Mouse (Mus musculus) embryonic facial prominence, embryonic 12.5 days (tissue): Measurements from ENCODE around the gene Vwa3b. TPM values are rescaled to one million over a fixed set of nuclear protein-coding genes. Genes with fewer than 3 reads are reported as not detected.

Source experiments
- ATAC-seq: fragments of 200-750 bp; cut with Nextera tagmentation; 2 replicates; pipeline ENCODE4 v1.8.0; 2017; ENCODE audit not compliant: insufficient number of reproducible peaks, insufficient read depth, low FRiP score, low TSS enrichment
- H3K27ac ChIP-seq: fragments of 300-500 bp; sonication (generic); 2 replicates; pipeline ENCODE4 v1.5.1; 2016; ENCODE audit warnings: mild to moderate bottlenecking
- H3K27me3 ChIP-seq: fragments of 300-500 bp; sonication (generic); 2 replicates; pipeline ENCODE4 v1.6.1; 2016; ENCODE audit warnings: mild to moderate bottlenecking, moderate library complexity
- H3K36me3 ChIP-seq: fragments of 300-500 bp; sonication (generic); 2 replicates; pipeline ENCODE4 v1.6.1; 2016; ENCODE audit warnings: mild to moderate bottlenecking
- H3K4me1 ChIP-seq: fragments of 300-500 bp; sonication (generic); 2 replicates; pipeline ENCODE4 v1.6.1; 2016
- H3K4me2 ChIP-seq: fragments of 300-500 bp; sonication (generic); replicated peaks from 2 replicates; pipeline ENCODE4 v1.6.1; 2016; ENCODE audit warnings: mild to moderate bottlenecking, moderate library complexity
- H3K4me3 ChIP-seq: fragments of 300-500 bp; sonication (generic); 2 replicates; pipeline ENCODE4 v1.5.1; 2016; ENCODE audit warnings: mild to moderate bottlenecking
- H3K9ac ChIP-seq: fragments of 300-500 bp; sonication (generic); 2 replicates; pipeline ENCODE4 v1.6.1; 2016; ENCODE audit warnings: mild to moderate bottlenecking, moderate library complexity
- H3K9me3 ChIP-seq: fragments of 300-500 bp; sonication (generic); 2 replicates; pipeline ENCODE4 v1.6.1; 2016; ENCODE audit warnings: mild to moderate bottlenecking, moderate library complexity
- WGBS: fragments of 180-500 bp; shearing (Covaris S2); methylation state at CpG from one replicate; pipeline ENCODE4 v1.1.7; 2016; 5-methylcytosine and 5-hydroxymethylcytosine counted together
- polyA plus RNA-seq: library from polyadenylated mRNA; unstranded; fragments of >200 nt; fragmentation: Nextera tagmentation; extraction: Ambion mirVana; gene quantifications from 2 replicates; pipeline ENCODE4 v1.2.1, GENCODE M21; 2016

Vwa3b gene
- polyA plus RNA-seq, 1 experiment from 2014 or later = 1.8 TPM

DNA sequence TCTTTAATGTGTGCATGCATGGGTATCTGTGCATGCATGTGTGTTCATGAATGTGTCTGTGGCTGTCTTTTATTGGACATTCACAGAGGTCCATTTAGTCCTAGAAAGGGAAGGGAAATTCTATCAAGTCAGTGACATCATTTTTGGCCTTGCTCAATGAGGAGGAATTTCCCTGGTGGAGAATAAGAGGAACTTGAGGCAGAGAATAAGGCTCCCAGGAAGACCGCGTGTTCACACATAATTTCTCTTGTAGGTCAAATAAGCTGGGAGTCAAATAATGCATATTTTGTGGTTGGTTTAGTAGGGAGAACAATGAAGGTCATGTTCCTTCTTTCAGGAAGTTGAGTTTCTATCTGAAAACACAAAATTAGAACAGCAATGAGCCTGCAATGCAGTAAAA lies 13.4 kb upstream of the Vwa3b start:
- H3K27me3 ChIP-seq = no peaks in the 10 kb centered on the region
- H3K4me1 ChIP-seq = no peaks in the 10 kb centered on the region
- no peak for ATAC-seq
- H3K9ac ChIP-seq = no peak overlapping the region
- no peaks in the 10 kb centered on the region for H3K36me3 ChIP-seq
- no peak overlapping the region for H3K4me2 ChIP-seq
- H3K9me3 ChIP-seq = no peaks in the 10 kb centered on the region
- 92% methylated on average over 2 of the region's 2 CpGs for WGBS
- H3K4me3 ChIP-seq = no peak overlapping the region
- no peak overlapping the region for H3K27ac ChIP-seq

- 65% methylated on average over 7 of the region's 7 CpGs for WGBS
- no peak for ATAC-seq
Observed at GRCm38 (mm10) chr1:37013687-37014086, 12.7 kb upstream of the Vwa3b start.

DNA sequence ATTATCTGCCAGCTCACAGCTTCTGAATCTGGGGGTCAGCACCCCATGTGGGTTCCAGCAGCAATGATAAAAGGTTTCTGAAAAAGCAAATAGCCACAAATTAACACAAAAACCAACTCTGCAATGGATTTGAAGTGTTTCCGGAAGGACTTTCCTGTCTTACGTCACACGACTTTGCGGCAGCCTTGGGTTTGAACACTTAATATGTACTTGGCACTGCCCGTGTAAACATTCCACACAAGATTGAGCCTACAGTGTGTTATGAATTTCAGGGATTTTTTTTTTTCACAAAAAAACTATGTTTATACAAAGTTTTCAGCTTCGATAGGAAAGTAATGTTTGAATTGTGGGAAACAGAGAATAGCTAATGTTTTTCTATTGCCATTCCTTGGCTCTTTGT lies 7.4 kb upstream of the Vwa3b start:
- no peak for ATAC-seq
- no peaks in the 10 kb centered on the region for H3K36me3 ChIP-seq
- H3K9me3 ChIP-seq = no peaks in the 10 kb centered on the region
- H3K4me1 ChIP-seq = no peaks in the 10 kb centered on the region
- no peak overlapping the region for H3K27ac ChIP-seq
- no peaks in the 10 kb centered on the region for H3K27me3 ChIP-seq
- WGBS = 85% methylated on average over 6 of the region's 6 CpGs
- no peak overlapping the region for H3K4me3 ChIP-seq
- no peak overlapping the region for H3K9ac ChIP-seq
- no peak overlapping the region for H3K4me2 ChIP-seq

More at GRCm38 (mm10) chr1:37013687-37014086, 12.7 kb upstream of the Vwa3b start:
- no peaks in the 10 kb centered on the region for H3K4me1 ChIP-seq
- no peak overlapping the region for H3K4me2 ChIP-seq
- H3K27me3 ChIP-seq = no peaks in the 10 kb centered on the region
- H3K36me3 ChIP-seq = no peaks in the 10 kb centered on the region
- H3K4me3 ChIP-seq = no peak overlapping the region
- no peak overlapping the region for H3K27ac ChIP-seq
- no peaks in the 10 kb centered on the region for H3K9me3 ChIP-seq
- H3K9ac ChIP-seq = no peak overlapping the region

DNA sequence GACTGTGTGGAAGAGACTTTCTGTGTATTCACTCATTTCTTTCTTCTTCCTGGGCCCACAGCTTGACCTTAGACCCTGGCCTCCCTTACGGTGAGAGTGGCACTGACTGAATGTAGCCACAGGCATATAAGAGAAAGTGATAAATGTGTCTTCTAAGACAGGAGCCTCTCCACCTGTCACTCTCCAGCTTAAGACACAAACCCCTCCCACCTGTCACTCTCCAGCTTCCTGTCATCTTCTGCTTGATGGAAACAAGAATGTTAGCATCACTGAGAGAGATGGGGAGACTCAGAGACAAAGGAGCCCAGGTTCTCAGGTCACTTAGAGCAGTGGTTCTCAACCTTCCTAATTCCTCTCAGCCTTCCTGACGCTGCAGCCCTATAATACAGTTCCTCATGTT lies 3.7 kb upstream of the Vwa3b start:
- no peak overlapping the region for H3K4me3 ChIP-seq
- no peaks in the 10 kb centered on the region for H3K4me1 ChIP-seq
- no peaks in the 10 kb centered on the region for H3K27me3 ChIP-seq
- no peak overlapping the region for H3K27ac ChIP-seq
- ATAC-seq = no peak
- no peaks in the 10 kb centered on the region for H3K36me3 ChIP-seq
- no peak overlapping the region for H3K9ac ChIP-seq
- no peaks in the 10 kb centered on the region for H3K9me3 ChIP-seq
- no peak overlapping the region for H3K4me2 ChIP-seq
- WGBS = 54% methylated on average over 2 of the region's 2 CpGs

DNA sequence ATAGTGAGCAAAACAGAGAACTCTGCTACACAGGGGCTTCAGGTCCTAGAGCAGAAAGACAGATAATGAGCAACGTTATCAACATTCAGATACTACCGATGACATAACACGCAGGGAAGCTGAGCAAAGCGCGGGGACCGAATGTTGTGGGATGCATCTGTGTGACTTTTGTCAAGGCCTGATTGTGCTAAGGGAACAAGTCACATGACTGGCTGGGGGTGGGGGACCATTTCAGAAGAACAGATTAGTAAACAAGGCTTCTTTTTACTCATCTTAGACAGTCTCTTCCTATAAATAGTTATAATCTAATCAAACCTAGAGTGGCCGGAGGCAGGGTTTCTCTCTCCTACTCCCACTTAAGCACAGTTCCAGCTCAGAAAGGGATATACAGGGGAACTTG lies 1.7 kb upstream of the Vwa3b start:
- no peak overlapping the region for H3K4me2 ChIP-seq
- H3K27ac ChIP-seq = no peak overlapping the region
- 90% methylated on average over 7 of the region's 7 CpGs for WGBS
- H3K9ac ChIP-seq = no peak overlapping the region
- ATAC-seq = no peak
- no peak overlapping the region for H3K4me3 ChIP-seq
- peaks cover 4% of the 10 kb centered on the region; the same call in 1 of the 2 replicates for H3K4me1 ChIP-seq
- no peaks in the 10 kb centered on the region for H3K9me3 ChIP-seq
- no peaks in the 10 kb centered on the region for H3K36me3 ChIP-seq
- H3K27me3 ChIP-seq = no peaks in the 10 kb centered on the region

- no peaks in the 10 kb centered on the region for H3K27me3 ChIP-seq
- no peak overlapping the region for H3K9ac ChIP-seq
- no peaks in the 10 kb centered on the region for H3K9me3 ChIP-seq
- H3K36me3 ChIP-seq = no peaks in the 10 kb centered on the region
- ATAC-seq = no peak
- no peak overlapping the region for H3K4me2 ChIP-seq
- 89% methylated on average over 1 of the region's 1 CpGs for WGBS
- no peak overlapping the region for H3K4me3 ChIP-seq
- no peak overlapping the region for H3K27ac ChIP-seq
- peaks cover 9% of the 10 kb centered on the region; the same call in 1 of the 2 replicates for H3K4me1 ChIP-seq
Observed at GRCm38 (mm10) chr1:37025376-37025775, 1.0 kb upstream of the Vwa3b start.

DNA sequence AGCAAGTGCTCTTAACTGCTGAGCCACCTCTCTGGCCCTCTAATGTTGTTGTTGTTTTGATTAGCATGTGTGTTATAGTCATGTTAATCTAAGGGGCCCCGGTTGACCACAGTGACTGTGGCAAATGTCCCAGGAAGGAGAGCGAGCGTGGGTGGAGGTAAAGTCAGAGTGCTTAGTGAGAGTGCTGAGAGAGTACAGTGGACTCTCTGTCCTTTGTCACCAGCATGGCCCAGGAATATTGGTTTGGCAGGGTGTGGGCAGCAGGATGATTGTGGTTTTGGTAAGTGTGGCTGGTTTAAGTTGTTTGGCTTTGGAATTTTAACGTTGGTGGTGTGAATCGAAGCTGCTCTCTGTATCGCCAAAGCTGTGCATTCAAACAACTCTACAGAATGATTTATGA lies 470 bp downstream of the Vwa3b start:
- Histone ChIP-seq H3K4me2 (no peak overlapping the region), H3K9me3 (no peaks in the 10 kb centered on the region), H3K27ac (no peak overlapping the region), H3K4me3 (no peak overlapping the region), H3K4me1 (peaks cover 9% of the 10 kb centered on the region; the same call in 1 of the 2 replicates), H3K9ac (no peak overlapping the region), H3K36me3 (no peaks in the 10 kb centered on the region), H3K27me3 (no peaks in the 10 kb centered on the region)
- WGBS = 76% methylated on average over 6 of the region's 6 CpGs
- no peak for ATAC-seq

GRCm38 (mm10) chr1:37028439-37029153 lies 2.2 kb downstream of the Vwa3b start:
- H3K27ac ChIP-seq = 0 out of 2 replicates have a peak overlapping the region, but pooled peaks have one; percentile 17
- 6% methylated on average over 18 of the region's 18 CpGs for WGBS
- ATAC-seq = 0 out of 2 replicates have a peak, but pooled peaks have one; percentile 6
- 0 out of 2 replicates have a peak overlapping the region, but pooled peaks have one; percentile 44 for H3K9ac ChIP-seq
- H3K4me3 ChIP-seq = peak overlapping the region; percentile 51
- no peaks in the 10 kb centered on the region for H3K9me3 ChIP-seq
- H3K36me3 ChIP-seq = no peaks in the 10 kb centered on the region
- H3K27me3 ChIP-seq = no peaks in the 10 kb centered on the region
- H3K4me1 ChIP-seq = peaks cover 9% of the 10 kb centered on the region; the same call in 1 of the 2 replicates
- peak overlapping the region; percentile 81 for H3K4me2 ChIP-seq

DNA sequence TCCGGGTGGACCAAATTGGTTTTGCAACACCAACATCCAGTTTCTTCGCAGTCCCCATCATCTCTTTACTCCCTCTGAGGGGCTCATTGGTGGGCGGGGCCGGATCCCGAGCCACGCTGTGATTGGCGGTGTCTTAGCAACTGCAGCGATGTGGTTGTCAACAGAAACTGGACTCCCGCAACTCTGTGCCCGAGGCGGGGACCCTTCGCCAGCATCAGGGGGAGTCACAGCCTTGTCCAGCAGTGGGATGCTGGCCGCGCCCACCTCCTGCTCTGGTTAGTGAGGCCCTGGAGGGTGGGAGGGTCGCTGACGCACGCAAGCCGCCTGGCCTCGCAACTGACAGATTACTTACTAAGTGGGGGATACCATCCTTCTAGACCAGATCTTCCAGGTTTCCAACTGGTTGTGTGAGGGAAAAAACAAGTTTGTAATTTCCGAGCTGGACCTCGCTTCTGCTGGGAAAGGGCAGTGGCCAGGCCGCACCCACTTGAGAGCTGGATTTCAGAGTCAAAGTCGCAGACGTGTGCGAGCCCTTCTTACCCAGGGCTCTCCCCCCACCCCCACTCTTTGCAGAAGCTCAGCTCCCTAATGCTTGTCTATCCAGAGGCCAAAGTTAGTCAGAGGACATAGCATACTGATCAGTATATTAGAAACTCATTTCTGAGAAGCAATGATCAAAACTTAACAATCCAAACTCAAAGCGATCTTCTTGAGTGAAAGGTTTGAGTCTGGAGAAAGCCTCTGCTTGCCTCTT lies 2.9 kb downstream of the Vwa3b start:
- Histone ChIP-seq H3K4me3 (peak overlapping the region; percentile 51), H3K27ac (0 out of 2 replicates have a peak overlapping the region, but pooled peaks have one; percentile 17), H3K27me3 (no peaks in the 10 kb centered on the region), H3K9me3 (no peaks in the 10 kb centered on the region), H3K4me2 (peak overlapping the region; percentile 81), H3K9ac (peak overlapping the region; percentile 44), H3K4me1 (peaks cover 9% of the 10 kb centered on the region; the same call in 1 of the 2 replicates), H3K36me3 (no peaks in the 10 kb centered on the region)
- WGBS = 3% methylated on average over 26 of the region's 26 CpGs
- ATAC-seq = peak; percentile 93

- no peak overlapping the region for H3K4me2 ChIP-seq
- H3K9me3 ChIP-seq = no peaks in the 10 kb centered on the region
- H3K27ac ChIP-seq = no peak overlapping the region
- H3K36me3 ChIP-seq = no peaks in the 10 kb centered on the region
- H3K4me3 ChIP-seq = peak overlapping the region; percentile 51; the same call in 1 of the 2 replicates
- H3K9ac ChIP-seq = no peak overlapping the region
- peaks cover 9% of the 10 kb centered on the region; the same call in 1 of the 2 replicates for H3K4me1 ChIP-seq
- no peaks in the 10 kb centered on the region for H3K27me3 ChIP-seq
- ATAC-seq = no peak
- 52% methylated on average over 5 of the region's 5 CpGs for WGBS
Observed at GRCm38 (mm10) chr1:37029942-37030341, 3.5 kb downstream of the Vwa3b start.

DNA sequence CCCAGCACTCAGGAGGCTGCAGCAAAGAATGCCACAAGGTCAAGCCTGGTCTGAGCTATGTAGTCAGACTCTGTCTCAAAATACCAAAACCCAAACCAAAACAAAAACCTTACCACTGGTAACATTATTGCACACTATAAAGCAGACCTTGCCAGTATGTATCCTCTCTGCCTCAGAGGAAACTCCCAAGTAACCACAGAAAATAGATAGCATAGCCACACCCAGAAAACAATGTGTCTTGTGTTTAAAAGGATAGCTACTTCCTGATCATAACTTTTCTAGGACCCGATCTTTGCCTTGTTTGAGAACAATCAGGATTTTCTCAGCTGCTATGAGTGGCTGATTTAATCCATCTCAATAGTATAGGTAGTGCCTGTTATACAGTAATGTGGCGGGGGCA lies 4.3 kb downstream of the Vwa3b start:
- H3K4me1 ChIP-seq = peaks cover 9% of the 10 kb centered on the region; the same call in 1 of the 2 replicates
- no peaks in the 10 kb centered on the region for H3K36me3 ChIP-seq
- H3K4me2 ChIP-seq = no peak overlapping the region
- H3K9me3 ChIP-seq = no peaks in the 10 kb centered on the region
- no peak overlapping the region for H3K4me3 ChIP-seq
- ATAC-seq = no peak
- no peak overlapping the region for H3K9ac ChIP-seq
- no peak overlapping the region for H3K27ac ChIP-seq
- WGBS = 66% methylated on average over 2 of the region's 2 CpGs
- H3K27me3 ChIP-seq = no peaks in the 10 kb centered on the region

GRCm38 (mm10) chr1:37035879-37036278 lies 9.5 kb downstream of the Vwa3b start:
- Histone ChIP-seq H3K36me3 (no peaks in the 10 kb centered on the region), H3K4me1 (no peaks in the 10 kb centered on the region), H3K4me3 (no peak overlapping the region), H3K9me3 (no peaks in the 10 kb centered on the region), H3K4me2 (no peak overlapping the region), H3K27me3 (no peaks in the 10 kb centered on the region), H3K9ac (no peak overlapping the region), H3K27ac (no peak overlapping the region)
- ATAC-seq = no peak
- WGBS = 89% methylated on average over 8 of the region's 8 CpGs
